Mouse (Mus musculus): ENCODE data around the gene Syne1. TPM values are rescaled to one million over a fixed set of nuclear protein-coding genes. Genes with fewer than 3 reads are reported as not detected.

Gene Syne1
- total RNA-seq, 2 experiments from 2014 or later = 52.5 to 56.0 TPM

GRCm38 (mm10) chr10:5008795-5009366 lies 542.4 kb downstream of the Syne1 start:
- DNase-seq (ENCODE audit: low spot score) = no peak

- DNase-seq (ENCODE audit: low spot score) = no peak
Observed at GRCm38 (mm10) chr10:4996592-4996991, 554.7 kb downstream of the Syne1 start.

GRCm38 (mm10) chr10:4993802-4994201 lies 557.5 kb downstream of the Syne1 start:
- DNase-seq (ENCODE audit: low spot score) = no peak

- DNase-seq (ENCODE audit: low spot score) = no peak
Observed at GRCm38 (mm10) chr10:4983919-4984318, 567.4 kb downstream of the Syne1 start.

- no peak for DNase-seq (ENCODE audit: low spot score)
Observed at GRCm38 (mm10) chr10:4977374-4977773, 573.9 kb downstream of the Syne1 start.

- no peak for DNase-seq (ENCODE audit: low spot score)
Observed at GRCm38 (mm10) chr10:4976557-4976956, 574.7 kb downstream of the Syne1 start.

GRCm38 (mm10) chr10:4974246-4974645 lies 577.0 kb downstream of the Syne1 start:
- DNase-seq (ENCODE audit: low spot score) = no peak

GRCm38 (mm10) chr10:4972026-4972425 lies 579.3 kb downstream of the Syne1 start:
- no peak for DNase-seq (ENCODE audit: low spot score)

- no peak for DNase-seq (ENCODE audit: low spot score)
Observed at GRCm38 (mm10) chr10:4971586-4971985, 579.7 kb downstream of the Syne1 start.

- DNase-seq (ENCODE audit: low spot score) = no peak
Observed at GRCm38 (mm10) chr10:4971156-4971555, 580.1 kb downstream of the Syne1 start.

Other genes with a start within 250 kb of the Syne1 start
- gene Myct1, start 42.3 kb upstream of the Syne1 start, total RNA-seq (2021) = 1 to 10 TPM; 1.5 to 4.0 TPM
- not detected for gene Vip, start 87.7 kb upstream of the Syne1 start, total RNA-seq (2021)

All from gastrocnemius, adult 18-20 months (tissue).